Mouse (Mus musculus): ENCODE measurements at regions not wholly inside any gene's neighbourhood (a gene's known extent, or its start where the extent isn't known, plus 50 kb on each side); places are given as distances from the start of the nearest gene placed in this dataset.
"Not testable (repeated sequence)": the region's sequence is repeated elsewhere in the genome, so short reads cannot be mapped to it uniquely, and the experiment has no call there.

GRCm38 (mm10) chr8:57092403-57092802 lies 228.4 kb upstream of the Hand2 start:
- Histone ChIP-seq H3K4me2 (replicated peaks) (no peak overlapping the region), H3K27me3 (no peaks in the 10 kb centered on the region), H3K9ac (replicated peaks) (no peak overlapping the region), H3K4me3 (replicated peaks) (no peak overlapping the region), H3K36me3 (no peaks in the 10 kb centered on the region), H3K4me1 (replicated peaks) (no peaks in the 10 kb centered on the region), H3K9me3 (no peaks in the 10 kb centered on the region), H3K27ac (no peak overlapping the region)
- 96% methylated on average over 4 of the region's 4 CpGs for WGBS
- ATAC-seq: no peak

- Histone ChIP-seq H3K27ac (no peak overlapping the region), H3K4me1 (replicated peaks) (no peaks in the 10 kb centered on the region), H3K4me2 (replicated peaks) (no peak overlapping the region), H3K9ac (replicated peaks) (no peak overlapping the region), H3K36me3 (no peaks in the 10 kb centered on the region), H3K4me3 (replicated peaks) (no peak overlapping the region), H3K9me3 (no peaks in the 10 kb centered on the region), H3K27me3 (no peaks in the 10 kb centered on the region)
- ATAC-seq: no peak
- 40% methylated on average over 2 of the region's 2 CpGs for WGBS
Observed at GRCm38 (mm10) chr8:57095169-57095568, 225.6 kb upstream of the Hand2 start.

GRCm38 (mm10) chr8:57110765-57111402 lies 209.9 kb upstream of the Hand2 start:
- H3K27me3 ChIP-seq, ATAC-seq: not testable (repeated sequence)

GRCm38 (mm10) chr8:57111403-57111771 lies 209.4 kb upstream of the Hand2 start:
- H3K9me3 ChIP-seq: no peaks in the 10 kb centered on the region
- H3K36me3 ChIP-seq: no peaks in the 10 kb centered on the region
- 67% methylated on average over 2 of the region's 2 CpGs for WGBS
- H3K4me1 ChIP-seq (replicated peaks): no peaks in the 10 kb centered on the region
- no peak overlapping the region for H3K9ac ChIP-seq (replicated peaks)
- no peak for ATAC-seq
- no peaks in the 10 kb centered on the region for H3K27me3 ChIP-seq
- no peak overlapping the region for H3K4me2 ChIP-seq (replicated peaks)
- H3K27ac ChIP-seq: no peak overlapping the region
- H3K4me3 ChIP-seq (replicated peaks): no peak overlapping the region

More at GRCm38 (mm10) chr8:57110765-57111402, 209.9 kb upstream of the Hand2 start:
- not testable (repeated sequence) for H3K4me1 ChIP-seq (replicated peaks); H3K9me3 ChIP-seq; H3K4me3 ChIP-seq (replicated peaks); H3K36me3 ChIP-seq; H3K4me2 ChIP-seq (replicated peaks); H3K27ac ChIP-seq; H3K9ac ChIP-seq (replicated peaks)
- WGBS: 88% methylated on average over 2 of the region's 6 CpGs

- no peak for ATAC-seq
- Histone ChIP-seq H3K27ac (no peak overlapping the region), H3K4me1 (replicated peaks) (no peaks in the 10 kb centered on the region), H3K9me3 (no peaks in the 10 kb centered on the region), H3K27me3 (no peaks in the 10 kb centered on the region), H3K9ac (replicated peaks) (no peak overlapping the region), H3K36me3 (no peaks in the 10 kb centered on the region), H3K4me2 (replicated peaks) (no peak overlapping the region), H3K4me3 (replicated peaks) (no peak overlapping the region)
- 80% methylated on average over 2 of the region's 2 CpGs for WGBS
Observed at GRCm38 (mm10) chr8:57113915-57114314, 206.9 kb upstream of the Hand2 start.

- Histone ChIP-seq H3K4me2 (replicated peaks) (no peak overlapping the region), H3K4me1 (replicated peaks) (no peaks in the 10 kb centered on the region), H3K27me3 (no peaks in the 10 kb centered on the region), H3K27ac (no peak overlapping the region), H3K4me3 (replicated peaks) (no peak overlapping the region), H3K36me3 (no peaks in the 10 kb centered on the region), H3K9me3 (no peaks in the 10 kb centered on the region), H3K9ac (replicated peaks) (no peak overlapping the region)
- 94% methylated on average over 2 of the region's 2 CpGs for WGBS
- ATAC-seq: no peak
Observed at GRCm38 (mm10) chr8:57115303-57115702, 205.5 kb upstream of the Hand2 start.

GRCm38 (mm10) chr8:57134041-57134440 lies 186.7 kb upstream of the Hand2 start:
- 33% methylated on average over 2 of the region's 2 CpGs for WGBS
- no peaks in the 10 kb centered on the region for H3K36me3 ChIP-seq
- H3K4me1 ChIP-seq (replicated peaks): no peaks in the 10 kb centered on the region
- no peak overlapping the region for H3K27ac ChIP-seq
- H3K4me2 ChIP-seq (replicated peaks): no peak overlapping the region
- no peak for ATAC-seq
- H3K4me3 ChIP-seq (replicated peaks): no peak overlapping the region
- H3K9ac ChIP-seq (replicated peaks): no peak overlapping the region
- H3K27me3 ChIP-seq: no peaks in the 10 kb centered on the region
- H3K9me3 ChIP-seq: no peaks in the 10 kb centered on the region

GRCm38 (mm10) chr8:57134726-57135125 lies 186.1 kb upstream of the Hand2 start:
- H3K27ac ChIP-seq: no peak overlapping the region
- no peak overlapping the region for H3K4me3 ChIP-seq (replicated peaks)
- no peaks in the 10 kb centered on the region for H3K9me3 ChIP-seq
- H3K9ac ChIP-seq (replicated peaks): no peak overlapping the region
- no peaks in the 10 kb centered on the region for H3K27me3 ChIP-seq
- WGBS: 88% methylated on average over 5 of the region's 5 CpGs
- H3K4me2 ChIP-seq (replicated peaks): no peak overlapping the region
- no peak for ATAC-seq
- no peaks in the 10 kb centered on the region for H3K36me3 ChIP-seq
- no peaks in the 10 kb centered on the region for H3K4me1 ChIP-seq (replicated peaks)

- Histone ChIP-seq H3K4me1 (replicated peaks) (no peaks in the 10 kb centered on the region), H3K9me3 (no peaks in the 10 kb centered on the region), H3K9ac (replicated peaks) (no peak overlapping the region), H3K27ac (no peak overlapping the region), H3K4me2 (replicated peaks) (no peak overlapping the region), H3K27me3 (no peaks in the 10 kb centered on the region), H3K4me3 (replicated peaks) (no peak overlapping the region), H3K36me3 (no peaks in the 10 kb centered on the region)
- WGBS: 88% methylated on average over 5 of the region's 5 CpGs
- ATAC-seq: no peak
Observed at GRCm38 (mm10) chr8:57148036-57148435, 172.7 kb upstream of the Hand2 start.

GRCm38 (mm10) chr8:57191153-57191552 lies 129.6 kb upstream of the Hand2 start:
- WGBS: 91% methylated on average over 2 of the region's 2 CpGs
- no peak overlapping the region for H3K4me3 ChIP-seq (replicated peaks)
- H3K4me1 ChIP-seq (replicated peaks): no peaks in the 10 kb centered on the region
- H3K36me3 ChIP-seq: no peaks in the 10 kb centered on the region
- H3K27ac ChIP-seq: no peak overlapping the region
- H3K9ac ChIP-seq (replicated peaks): no peak overlapping the region
- H3K4me2 ChIP-seq (replicated peaks): no peak overlapping the region
- ATAC-seq: no peak
- H3K9me3 ChIP-seq: no peaks in the 10 kb centered on the region
- no peaks in the 10 kb centered on the region for H3K27me3 ChIP-seq

- Histone ChIP-seq H3K36me3 (no peaks in the 10 kb centered on the region), H3K4me2 (replicated peaks) (no peak overlapping the region), H3K27me3 (no peaks in the 10 kb centered on the region), H3K9me3 (no peaks in the 10 kb centered on the region), H3K27ac (no peak overlapping the region), H3K4me1 (replicated peaks) (no peaks in the 10 kb centered on the region), H3K4me3 (replicated peaks) (no peak overlapping the region), H3K9ac (replicated peaks) (no peak overlapping the region)
- ATAC-seq: no peak
- WGBS: 91% methylated on average over 8 of the region's 8 CpGs
Observed at GRCm38 (mm10) chr8:57200280-57200679, 120.5 kb upstream of the Hand2 start.

GRCm38 (mm10) chr8:57209584-57209983 lies 111.2 kb upstream of the Hand2 start:
- no peak for ATAC-seq
- no peaks in the 10 kb centered on the region for H3K36me3 ChIP-seq
- H3K27me3 ChIP-seq: no peaks in the 10 kb centered on the region
- no peak overlapping the region for H3K4me3 ChIP-seq (replicated peaks)
- H3K27ac ChIP-seq: no peak overlapping the region
- 83% methylated on average over 6 of the region's 6 CpGs for WGBS
- no peak overlapping the region for H3K4me2 ChIP-seq (replicated peaks)
- H3K4me1 ChIP-seq (replicated peaks): no peaks in the 10 kb centered on the region
- no peak overlapping the region for H3K9ac ChIP-seq (replicated peaks)
- H3K9me3 ChIP-seq: no peaks in the 10 kb centered on the region

GRCm38 (mm10) chr8:57213066-57213465 lies 107.7 kb upstream of the Hand2 start:
- H3K4me3 ChIP-seq (replicated peaks): no peak overlapping the region
- H3K4me1 ChIP-seq (replicated peaks): no peaks in the 10 kb centered on the region
- no peak for ATAC-seq
- H3K27me3 ChIP-seq: no peaks in the 10 kb centered on the region
- H3K9me3 ChIP-seq: no peaks in the 10 kb centered on the region
- no peaks in the 10 kb centered on the region for H3K36me3 ChIP-seq
- 89% methylated on average over 5 of the region's 5 CpGs for WGBS
- H3K27ac ChIP-seq: no peak overlapping the region
- H3K4me2 ChIP-seq (replicated peaks): no peak overlapping the region
- H3K9ac ChIP-seq (replicated peaks): no peak overlapping the region

Data from midbrain, embryonic 13.5 days (tissue).